Mouse (Mus musculus) adipocyte (in vitro differentiated cells): ENCODE measurements around the gene Rbbp9.
"Not testable (repeated sequence)": the region's sequence is repeated elsewhere in the genome, so short reads cannot be mapped to it uniquely, and the experiment has no call there.

Source experiments
- DNase-seq: peaks from one replicate; pipeline ENCODE4 v3.0.0-alpha.2; 2016; ENCODE audit warnings: low spot score

Gene Rbbp9

DNA sequence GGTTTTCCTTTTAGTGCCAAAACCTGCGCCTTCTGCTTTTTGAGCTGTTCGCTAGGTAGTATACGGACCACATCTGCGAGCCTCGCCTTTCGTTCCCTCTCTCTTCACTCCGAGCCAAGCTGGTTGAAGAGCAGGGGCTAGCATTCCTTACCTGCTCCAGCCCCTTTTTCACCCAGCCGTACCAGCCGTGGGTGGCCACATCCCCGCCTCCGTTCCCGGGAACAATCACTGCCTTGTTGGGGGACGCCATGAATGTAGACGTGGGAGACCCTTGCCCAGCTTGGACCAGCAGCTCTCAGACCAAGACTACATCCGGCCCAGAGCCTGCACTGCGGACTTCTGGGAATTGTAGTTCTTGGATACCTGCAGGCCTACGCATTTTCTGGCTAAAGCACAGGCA lies at the start of gene Rbbp9:
Gene Rbbp9 (minus strand): TSS at position 341 of the 400 bp plus-strand sequence.
- DNase-seq = peak; percentile 80

DNA sequence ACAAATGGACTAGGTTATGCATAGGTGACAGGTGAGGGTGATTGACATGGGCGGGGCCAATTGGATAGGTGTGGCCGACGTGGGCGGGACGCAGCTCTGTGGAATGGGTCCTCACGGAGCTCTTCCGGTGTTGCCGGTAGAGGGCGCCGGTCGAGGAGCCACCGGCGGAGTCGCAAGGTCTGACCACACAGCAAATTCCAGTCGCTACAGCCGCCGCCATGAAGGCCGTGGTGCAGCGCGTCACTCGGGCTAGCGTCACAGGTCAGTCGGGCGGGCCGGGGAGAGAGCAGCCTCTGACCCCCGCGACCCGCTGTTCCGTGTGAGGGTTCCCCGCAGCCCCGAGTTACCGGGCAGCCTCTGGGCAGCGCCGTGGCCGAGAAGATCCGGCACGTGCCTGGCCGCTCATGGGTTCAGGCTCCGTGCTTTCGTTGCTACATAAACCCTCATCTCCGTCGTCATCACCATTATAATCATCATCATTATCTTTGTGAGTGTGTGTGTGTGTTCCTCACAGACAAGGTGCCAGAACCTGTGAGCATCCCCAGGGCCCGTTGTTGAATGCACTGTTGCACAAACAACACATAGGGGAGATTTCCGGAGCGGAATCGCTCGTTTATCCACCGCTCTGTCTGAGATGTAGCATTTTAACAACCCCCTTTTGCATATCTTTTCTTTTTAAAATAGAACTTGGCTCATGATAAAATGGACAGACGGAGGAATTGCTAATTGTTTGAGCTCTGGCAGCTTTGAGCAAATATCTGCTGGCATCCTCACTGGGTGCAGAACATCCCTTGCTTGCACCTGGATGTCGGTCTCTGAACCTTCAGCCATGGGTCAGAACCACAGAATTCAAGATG lies 49.4 kb upstream of the Rbbp9 start, which contains the start of gene Dtd1:
Gene Dtd1 (plus strand): TSS at position 67 of the 857 bp plus-strand sequence.
- peak; percentile 88 for DNase-seq

DNA sequence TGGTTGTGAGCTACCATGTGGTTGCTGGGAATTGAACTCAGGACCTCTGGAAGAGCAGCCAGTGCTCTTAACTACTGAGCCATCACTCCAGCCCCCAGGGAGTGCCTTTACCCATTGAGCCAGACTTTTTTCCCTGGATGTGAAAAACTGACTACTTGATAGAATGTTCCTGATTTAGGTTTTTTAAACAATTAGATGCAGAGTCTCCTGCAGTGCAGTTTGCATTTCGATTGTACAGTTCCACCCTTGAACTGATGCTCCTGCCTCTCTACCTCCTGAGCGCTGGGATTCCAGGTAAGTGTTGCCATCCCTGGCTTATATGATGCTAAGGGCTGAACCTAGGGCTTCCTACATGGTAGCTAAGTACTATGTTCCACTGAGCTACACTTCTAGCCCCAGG lies 47.3 kb upstream of the Rbbp9 start:
- DNase-seq = no peak

GRCm38 (mm10) chr2:144593951-144594651 lies 43.4 kb upstream of the Rbbp9 start, which contains the start of gene Smim26:
Gene Smim26, plus strand, starts transcription at chr2:144594054.
- peak; percentile 84 for DNase-seq

DNA sequence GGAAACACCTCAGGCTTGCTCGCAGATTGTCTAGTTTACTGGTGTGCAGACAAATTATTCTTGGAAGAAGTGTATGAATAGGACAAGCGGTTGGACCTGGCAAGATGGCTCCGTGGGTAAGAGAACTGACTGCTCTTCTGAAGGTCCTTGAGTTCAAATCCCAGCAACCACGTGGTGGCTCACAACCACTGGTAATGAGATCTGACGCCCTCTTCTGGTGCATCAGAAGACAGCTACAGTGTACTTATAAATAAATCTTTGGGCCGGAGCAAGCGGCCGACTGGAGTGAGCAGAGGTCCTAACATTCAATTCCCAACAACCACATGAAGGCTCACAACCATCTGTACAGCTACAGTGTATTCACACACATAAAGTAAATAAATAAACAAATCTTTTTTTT lies 42.4 kb upstream of the Rbbp9 start:
- DNase-seq = not testable (repeated sequence)

- no peak for DNase-seq
Measured at GRCm38 (mm10) chr2:144588723-144589122, 38.1 kb upstream of the Rbbp9 start.

- peak; percentile 98 for DNase-seq
Measured at GRCm38 (mm10) chr2:144555820-144556552, 5.3 kb upstream of the Rbbp9 start, which contains the start of gene Sec23b. Gene Sec23b, plus strand, starts transcription at chr2:144556229.

GRCm38 (mm10) chr2:144555286-144555819 lies 4.7 kb upstream of the Rbbp9 start:
- no peak for DNase-seq

DNA sequence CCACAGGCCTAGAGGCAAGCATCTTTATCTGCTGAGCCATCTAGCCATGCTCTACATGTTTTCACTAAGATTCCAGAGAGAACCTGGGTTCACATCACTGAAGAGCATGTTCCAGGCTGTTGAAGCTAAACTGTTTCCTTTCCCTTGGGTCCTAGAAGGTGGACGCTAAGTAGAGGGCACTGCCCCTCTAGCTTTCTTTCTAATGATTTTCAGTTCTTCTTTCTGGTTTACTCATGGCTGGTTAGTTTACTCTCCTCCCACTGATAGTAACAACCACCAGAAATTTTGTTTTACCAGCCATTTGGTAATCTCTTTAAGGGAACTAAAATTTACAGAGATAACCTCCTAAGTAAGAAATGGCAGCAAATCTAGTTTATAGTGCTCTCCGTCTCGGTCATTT lies 3.2 kb upstream of the Rbbp9 start:
- no peak for DNase-seq

- DNase-seq = no peak
Measured at GRCm38 (mm10) chr2:144547559-144547958, 3.1 kb downstream of the Rbbp9 start.

DNA sequence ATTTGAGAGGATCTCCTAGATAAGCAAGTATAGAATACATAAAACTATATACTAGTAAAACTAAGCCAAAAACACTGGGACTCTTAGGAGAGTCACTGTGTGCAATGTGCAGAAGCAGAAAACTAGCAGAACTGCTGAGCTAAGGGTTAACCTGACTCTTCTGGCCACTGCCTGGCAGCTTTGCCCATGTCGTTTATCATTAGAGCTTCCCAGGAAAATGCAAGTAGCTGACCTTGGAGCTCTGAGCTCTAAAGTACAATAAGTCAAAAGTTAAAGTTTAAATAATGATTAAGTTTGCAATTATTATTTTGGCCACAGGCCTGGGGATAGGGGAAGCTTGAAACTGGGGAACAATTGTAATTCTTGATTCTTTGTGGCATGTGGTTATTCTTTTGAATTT lies 5.2 kb downstream of the Rbbp9 start:
- no peak for DNase-seq

DNA sequence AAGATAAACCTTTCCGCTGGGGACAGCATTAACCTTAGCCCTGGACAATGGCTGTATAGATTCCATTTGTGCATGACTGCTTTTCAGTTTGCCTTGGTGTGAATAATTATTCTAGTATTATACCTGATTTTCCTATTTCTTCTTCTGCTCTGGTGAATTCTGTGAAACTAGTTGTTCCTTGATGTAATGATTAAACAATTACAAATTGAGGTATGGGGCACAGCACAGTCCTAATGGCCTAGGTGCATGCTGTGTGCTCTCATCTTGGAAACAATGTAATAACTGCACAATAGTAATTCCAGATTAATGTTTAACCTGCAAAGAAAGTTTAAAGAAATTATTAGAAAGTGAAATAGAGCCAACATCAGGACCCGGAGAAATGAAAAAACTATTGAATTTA lies 5.6 kb downstream of the Rbbp9 start:
- no peak for DNase-seq

DNA sequence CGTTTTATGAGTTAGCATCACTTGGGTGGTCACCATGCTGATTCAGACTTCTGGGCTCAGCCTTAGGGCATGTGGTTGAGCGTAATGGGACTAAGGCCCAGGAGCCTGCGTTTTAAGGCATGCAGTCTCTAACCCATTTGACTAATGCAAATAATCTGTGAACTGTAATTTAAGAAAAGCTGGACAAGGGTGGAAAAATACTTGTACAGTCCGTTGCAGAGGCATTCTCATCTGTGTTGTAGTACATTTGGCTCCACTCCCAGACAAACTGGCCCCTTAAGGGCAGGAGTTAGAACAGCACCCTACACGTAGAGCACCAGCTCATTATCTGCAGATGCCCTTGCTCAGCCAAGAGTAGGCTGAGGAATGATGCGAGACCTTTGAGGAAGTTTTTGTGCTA lies 6.0 kb downstream of the Rbbp9 start:
- peak; percentile 78 for DNase-seq

DNA sequence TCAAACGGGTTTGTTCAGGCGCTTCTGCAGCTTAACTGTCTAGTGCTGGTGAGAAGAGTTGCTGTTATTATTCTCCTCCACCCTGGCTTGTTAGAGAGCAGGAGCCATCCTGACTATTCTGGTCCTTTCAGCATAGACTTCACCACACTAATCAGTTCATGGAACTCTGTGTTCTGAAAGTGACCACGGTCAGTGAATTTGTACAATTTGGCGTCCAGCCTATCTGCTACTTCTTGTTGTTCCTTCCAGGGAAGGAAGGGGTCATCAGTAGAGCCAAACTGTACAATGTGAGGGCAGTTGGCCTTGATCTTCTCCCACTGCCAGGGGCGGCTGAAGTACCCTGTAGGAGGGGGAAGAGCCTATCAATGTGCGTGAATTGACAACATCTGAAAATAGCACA lies 7.0 kb downstream of the Rbbp9 start:
- no peak for DNase-seq

DNA sequence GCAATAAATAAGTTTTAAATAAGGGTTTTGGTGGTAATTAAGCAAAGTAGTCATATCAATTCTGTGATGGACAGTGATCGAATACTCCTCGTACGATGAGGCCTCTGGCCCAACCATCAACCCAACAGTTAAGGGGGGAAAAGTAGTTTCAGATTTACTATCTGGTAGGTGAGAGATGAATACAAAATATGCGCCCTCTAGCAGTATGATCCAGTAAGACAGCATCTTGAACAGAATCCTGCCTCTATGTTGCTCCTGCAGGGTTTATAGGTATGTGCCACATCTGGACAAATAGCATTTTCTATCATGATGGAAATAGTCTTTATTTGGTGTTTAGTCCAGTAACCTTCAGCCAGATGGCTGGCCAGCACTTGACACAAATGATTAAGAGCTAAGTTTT lies 9.4 kb downstream of the Rbbp9 start:
- peak; percentile 34 for DNase-seq

DNA sequence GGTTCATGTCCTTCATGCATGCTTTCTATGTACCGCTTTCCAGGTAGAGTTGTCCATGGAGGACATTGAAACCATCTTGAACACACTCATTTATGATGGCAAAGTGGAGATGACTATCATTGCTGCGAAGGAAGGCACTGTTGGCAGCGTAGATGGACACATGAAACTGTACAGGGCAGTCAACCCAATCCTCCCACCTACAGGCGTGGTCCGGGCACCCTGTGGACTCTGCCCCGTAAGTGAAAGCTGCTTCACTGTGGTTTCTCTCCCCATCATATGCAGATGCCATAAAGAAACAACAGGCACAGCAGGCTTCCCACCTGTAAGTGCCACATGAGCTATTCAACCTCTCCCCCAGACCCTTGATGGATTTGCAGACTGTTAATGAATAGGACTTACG lies 13.5 kb downstream of the Rbbp9 start:
- no peak for DNase-seq

GRCm38 (mm10) chr2:144527821-144528174 lies 22.9 kb downstream of the Rbbp9 start:
- DNase-seq = no peak

DNA sequence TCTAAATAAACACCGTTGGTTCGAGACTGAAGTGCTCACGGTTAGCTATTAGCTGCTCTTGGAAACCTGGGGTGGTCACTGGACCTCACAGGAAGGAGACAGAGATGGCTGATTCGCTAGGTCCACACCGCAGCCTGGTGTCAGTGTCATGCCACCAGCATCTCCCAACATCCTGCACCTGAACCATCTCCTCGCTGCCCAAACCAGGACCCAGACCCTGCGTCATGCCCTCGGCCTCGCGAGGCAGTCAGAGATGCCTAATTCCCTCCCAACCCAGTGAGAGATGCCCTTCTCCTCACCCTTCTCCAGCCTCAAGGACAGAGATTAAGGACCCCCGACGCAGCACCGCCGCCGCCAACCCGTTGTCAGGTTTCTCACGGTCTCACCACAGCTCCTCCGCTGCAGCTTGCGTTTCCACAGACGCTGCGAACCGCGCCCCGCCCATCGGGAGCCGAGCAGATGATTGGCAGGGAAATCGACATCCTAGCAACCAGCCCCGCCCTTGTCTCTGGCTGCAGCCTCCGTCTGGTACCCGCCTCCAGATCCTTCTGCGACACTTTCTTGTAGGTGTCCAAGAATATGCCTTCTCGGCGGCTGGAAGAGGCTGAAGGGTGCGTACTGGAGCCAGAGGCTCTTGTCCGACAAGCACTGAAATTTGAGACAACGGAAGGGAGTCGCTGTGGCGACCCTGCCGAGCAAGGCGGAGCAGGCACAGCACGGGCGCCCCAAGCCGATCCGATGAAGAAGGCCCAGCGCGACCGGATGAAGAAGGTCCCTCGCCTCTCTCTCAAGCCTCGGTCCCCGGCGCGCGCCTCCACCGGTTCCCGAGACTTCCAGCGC lies 23.5 kb downstream of the Rbbp9 start, which contains the start of the genes Dzank1 and Polr3f:
Gene Dzank1 (minus strand): TSS at position 434 of the 840 bp plus-strand sequence.
Gene Polr3f (plus strand): TSS at position 738 of the 840 bp plus-strand sequence.
- DNase-seq = peak; percentile 98

- no peak for DNase-seq
Measured at GRCm38 (mm10) chr2:144525856-144526255, 24.8 kb downstream of the Rbbp9 start.

GRCm38 (mm10) chr2:144519772-144520171 lies 30.9 kb downstream of the Rbbp9 start:
- no peak for DNase-seq

DNA sequence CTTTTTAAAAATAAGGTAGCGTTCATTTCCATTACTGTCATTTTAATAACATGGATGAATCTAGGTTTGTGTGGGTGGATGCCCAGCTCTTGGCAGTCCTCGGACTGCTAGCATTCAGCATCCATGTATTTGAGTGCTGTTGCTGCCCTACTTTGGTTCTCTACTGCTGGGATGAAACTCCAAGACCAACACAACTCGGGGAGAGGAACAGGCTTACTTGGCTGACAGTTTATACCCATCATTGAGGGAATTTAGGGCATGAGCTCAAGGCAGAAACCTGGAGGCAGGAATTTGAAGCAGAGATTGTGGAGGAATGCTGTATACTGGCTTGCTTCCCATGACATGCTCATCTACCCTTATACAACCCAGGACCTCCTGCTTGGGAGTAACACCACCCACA lies 36.0 kb downstream of the Rbbp9 start:
- DNase-seq = no peak
